Mouse (Mus musculus): ENCODE data around the gene Pigm.

- TF ChIP-seq CTCF (IDR thresholded peaks at IDR 0.05; ENCODE audit: control insufficient read depth, insufficient read depth, insufficient replicate concordance, low read depth, low read length) (no peak), POLR2A (IDR thresholded peaks at IDR 0.05; ENCODE audit: control insufficient read depth, low read depth, low read length) (no peak)
Observed at GRCm38 (mm10) chr1:172329616-172330015, 46.7 kb upstream of the Pigm start.

Data from testis, adult 2 months (tissue).